Mouse (Mus musculus): ENCODE measurements around the gene Syne1. TPM values are rescaled to one million over a fixed set of nuclear protein-coding genes. Genes with fewer than 3 reads are reported as not detected.

Syne1 gene
- total RNA-seq, 1 experiment from 2014 or later: 33.4 TPM

- ATAC-seq (replicated peaks; ENCODE audit: low read depth, poor library complexity, severe bottlenecking): no peak
These were observed 28.4 kb downstream of the Syne1 start for GRCm38 (mm10) chr10:5522904-5523303.

- no peak for ATAC-seq (replicated peaks; ENCODE audit: low read depth, poor library complexity, severe bottlenecking)
These were observed 29.0 kb downstream of the Syne1 start for GRCm38 (mm10) chr10:5522276-5522675.

GRCm38 (mm10) chr10:5520695-5521094 is 30.6 kb downstream of the Syne1 start:
- no peak for ATAC-seq (replicated peaks; ENCODE audit: low read depth, poor library complexity, severe bottlenecking)

GRCm38 (mm10) chr10:5515330-5515729 is 36.0 kb downstream of the Syne1 start:
- ATAC-seq (replicated peaks; ENCODE audit: low read depth, poor library complexity, severe bottlenecking): peak; percentile 67

DNA sequence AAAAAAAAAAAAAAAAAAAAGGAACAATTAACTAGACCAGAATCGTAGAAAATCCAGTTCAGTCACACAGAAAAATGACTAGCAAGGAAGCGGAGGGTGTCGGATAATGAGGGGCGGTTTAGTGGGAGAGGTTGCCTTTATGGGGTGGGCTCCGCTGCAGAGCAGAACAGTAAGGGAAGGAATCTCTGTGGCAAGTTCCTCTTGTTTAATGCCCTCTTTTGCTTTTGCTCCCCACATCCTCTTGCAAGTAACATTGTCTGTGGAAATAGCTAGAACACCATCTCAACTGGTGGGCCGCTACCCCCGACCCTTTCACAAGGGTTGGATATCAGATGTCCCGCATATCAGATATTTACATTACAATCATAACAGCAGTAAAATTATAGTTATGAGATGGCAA is 37.1 kb downstream of the Syne1 start:
- peak; percentile 41; the same call in 1 of the 2 replicates for ATAC-seq (replicated peaks; ENCODE audit: low read depth, poor library complexity, severe bottlenecking)

- ATAC-seq (replicated peaks; ENCODE audit: low read depth, poor library complexity, severe bottlenecking): peak; percentile 63; the same call in 1 of the 2 replicates
These were observed 39.0 kb downstream of the Syne1 start for GRCm38 (mm10) chr10:5512285-5512684.

GRCm38 (mm10) chr10:5511403-5511802 is 39.9 kb downstream of the Syne1 start:
- ATAC-seq (replicated peaks; ENCODE audit: low read depth, poor library complexity, severe bottlenecking): no peak

- no peak for ATAC-seq (replicated peaks; ENCODE audit: low read depth, poor library complexity, severe bottlenecking)
These were observed 43.8 kb downstream of the Syne1 start for GRCm38 (mm10) chr10:5507478-5507877.

- no peak for ATAC-seq (replicated peaks; ENCODE audit: low read depth, poor library complexity, severe bottlenecking)
These were observed 46.5 kb downstream of the Syne1 start for GRCm38 (mm10) chr10:5504761-5505160.

- ATAC-seq (replicated peaks; ENCODE audit: low read depth, poor library complexity, severe bottlenecking): no peak
These were observed 47.4 kb downstream of the Syne1 start for GRCm38 (mm10) chr10:5503909-5504308.

GRCm38 (mm10) chr10:5499684-5500369 is 51.5 kb downstream of the Syne1 start:
- ATAC-seq (replicated peaks; ENCODE audit: low read depth, poor library complexity, severe bottlenecking): 0 out of 2 replicates have a peak, but pooled peaks have one; percentile 36

DNA sequence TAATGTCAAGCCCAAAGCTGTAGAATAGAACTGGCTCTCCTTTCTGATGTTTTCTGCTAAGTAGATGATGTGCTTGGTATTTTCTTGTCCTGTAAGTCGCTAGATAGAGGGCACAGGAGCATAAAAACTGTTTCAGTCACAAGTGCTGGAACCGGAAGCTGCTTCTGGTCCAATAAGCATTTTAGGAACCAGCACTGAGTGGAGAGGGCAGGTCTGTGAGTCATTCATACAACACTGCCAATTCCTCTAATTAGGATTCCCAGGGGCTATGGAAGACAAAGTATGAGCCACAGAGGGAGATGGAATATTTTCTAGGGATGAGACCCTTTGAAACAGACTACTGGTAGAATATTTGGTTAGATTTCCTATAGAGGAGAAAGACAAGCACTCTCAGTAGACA is 53.4 kb downstream of the Syne1 start:
- no peak for ATAC-seq (replicated peaks; ENCODE audit: low read depth, poor library complexity, severe bottlenecking)

DNA sequence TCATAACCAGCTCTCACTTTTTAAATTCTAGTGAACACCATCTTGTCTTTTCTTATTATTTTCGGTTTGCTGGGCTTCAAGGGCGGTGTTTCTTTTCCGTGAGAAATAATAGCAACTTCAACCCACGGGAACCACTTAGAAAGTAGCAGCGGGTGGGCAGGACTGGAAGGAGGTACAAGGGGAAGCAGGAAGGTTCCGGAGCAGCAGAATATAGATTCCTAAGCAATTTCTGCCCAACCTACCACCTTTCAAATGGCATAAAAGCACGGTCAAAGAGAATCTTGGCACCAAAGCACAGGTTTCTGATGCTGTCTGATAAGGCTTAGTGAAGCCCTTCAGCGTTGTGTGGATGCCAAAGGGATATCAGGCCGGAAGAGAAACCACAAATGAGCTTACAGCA is 60.2 kb downstream of the Syne1 start:
- no peak for ATAC-seq (replicated peaks; ENCODE audit: low read depth, poor library complexity, severe bottlenecking)

- ATAC-seq (replicated peaks; ENCODE audit: low read depth, poor library complexity, severe bottlenecking): no peak
These were observed 61.3 kb downstream of the Syne1 start for GRCm38 (mm10) chr10:5490029-5490428.

DNA sequence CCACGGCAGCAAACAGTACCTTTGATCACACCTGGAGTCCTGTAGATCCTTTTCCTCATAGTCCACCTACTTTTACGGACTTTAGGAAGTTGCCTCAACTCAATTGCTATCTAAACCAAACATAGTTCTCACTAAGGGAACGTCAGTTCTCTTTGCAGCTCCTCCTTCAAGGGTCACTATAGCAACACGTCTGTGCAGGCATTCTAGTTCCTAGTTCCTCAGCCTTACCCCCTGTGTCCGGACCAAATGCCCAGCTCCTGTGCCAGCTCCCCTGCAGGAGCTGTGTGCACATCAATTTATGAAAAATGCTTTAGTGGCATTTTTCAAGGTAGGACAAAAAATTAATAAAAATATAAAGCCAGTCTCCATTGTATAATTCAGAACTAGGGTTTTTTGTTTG is 63.2 kb downstream of the Syne1 start:
- ATAC-seq (replicated peaks; ENCODE audit: low read depth, poor library complexity, severe bottlenecking): no peak

DNA sequence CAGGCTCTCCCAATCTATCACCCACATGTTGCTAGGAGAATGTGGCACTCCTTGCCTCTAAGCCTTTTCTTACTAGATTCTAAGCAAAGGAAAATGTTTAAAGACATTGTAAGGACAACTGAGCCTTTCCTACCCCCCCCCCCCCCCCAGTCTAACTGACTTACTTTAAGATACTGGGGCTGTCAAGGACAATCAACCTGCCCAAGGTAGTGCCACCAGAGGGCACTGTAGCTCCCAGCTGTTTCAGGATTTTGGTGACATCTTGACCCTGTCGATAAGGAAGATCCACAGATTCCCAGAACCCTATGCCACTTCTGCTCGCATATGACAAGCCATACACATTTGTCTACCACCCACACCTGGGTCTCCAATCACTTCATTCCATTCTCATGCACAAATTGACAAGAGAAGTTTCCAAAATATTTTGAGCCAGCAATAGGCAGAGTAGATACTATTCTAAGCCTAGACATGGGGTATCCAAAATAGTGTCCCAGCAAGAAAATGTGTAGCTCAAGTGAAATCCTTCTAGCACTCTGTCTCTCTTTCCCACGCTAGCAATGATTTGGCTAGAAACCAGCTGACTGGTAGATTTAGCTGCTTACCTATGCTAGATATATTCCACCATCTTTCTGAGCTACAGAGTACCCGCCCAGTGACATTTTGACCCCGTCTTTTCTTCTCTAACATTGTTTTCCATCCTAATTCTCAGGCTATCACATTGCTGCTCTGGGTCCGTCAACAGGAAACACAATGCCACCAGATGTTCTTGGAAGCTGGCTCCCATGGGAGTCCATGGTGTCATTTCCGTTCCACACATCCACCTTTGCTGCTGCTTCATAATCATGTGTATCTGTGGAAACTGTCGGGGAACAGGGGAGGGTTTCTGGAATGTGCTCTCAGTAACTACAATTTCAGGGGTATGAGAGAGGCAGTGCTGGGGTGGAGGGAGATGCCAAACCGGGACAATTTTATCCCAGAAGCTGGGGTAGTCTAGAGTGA is 70.4 kb downstream of the Syne1 start:
- ATAC-seq (replicated peaks; ENCODE audit: low read depth, poor library complexity, severe bottlenecking): 0 out of 2 replicates have a peak, but pooled peaks have one; percentile 47

GRCm38 (mm10) chr10:5480097-5480496 is 71.2 kb downstream of the Syne1 start:
- peak; percentile 78 for ATAC-seq (replicated peaks; ENCODE audit: low read depth, poor library complexity, severe bottlenecking)

GRCm38 (mm10) chr10:5468638-5469037 is 82.6 kb downstream of the Syne1 start:
- ATAC-seq (replicated peaks; ENCODE audit: low read depth, poor library complexity, severe bottlenecking): no peak

GRCm38 (mm10) chr10:5453830-5454229 is 97.5 kb downstream of the Syne1 start:
- no peak for ATAC-seq (replicated peaks; ENCODE audit: low read depth, poor library complexity, severe bottlenecking)

GRCm38 (mm10) chr10:5449944-5450343 is 101.3 kb downstream of the Syne1 start:
- no peak for ATAC-seq (replicated peaks; ENCODE audit: low read depth, poor library complexity, severe bottlenecking)

Measured in common myeloid progenitor, adult 5-6 weeks (primary cell).